In genomic region chr10:114802161-114802651, GRCm38 (mm10) we compare ENCODE assay signal across 8 mouse cellular contexts. TPM values are rescaled to one million over a fixed set of nuclear protein-coding genes. Genes with fewer than 3 reads are reported as not detected.
DNase-seq lines count a peak whose midpoint lies in the region; ATAC-seq and TF ChIP-seq lines count a peak whose summit lies in the region.

TSS of gene Trhde (minus strand) at chr10:114802307.

- WGBS in heart, embryonic 10.5 days: 2% methylated on average over 30 of the region's 30 CpGs
- under 1% methylated on average over 30 of the region's 30 CpGs for WGBS in hindbrain, embryonic 12.5 days
- 1% methylated on average over 30 of the region's 30 CpGs for WGBS in limb, embryonic 11.5 days
- WGBS in olfactory bulb, adult 2 months: under 1% methylated on average over 30 of the region's 30 CpGs

- H3K4me1 ChIP-seq in heart, embryonic 10.5 days: peaks cover 21% of the 10 kb centered on the region
- H3K4me1 ChIP-seq in hindbrain, embryonic 12.5 days: peaks cover 15% of the 10 kb centered on the region
- 0 out of 2 replicates have a peak, but pooled peaks cover 2% of the 10 kb centered on the region for H3K4me1 ChIP-seq in limb, embryonic 11.5 days (ENCODE audit: control insufficient read depth, insufficient read depth, low read length)
- H3K4me1 ChIP-seq in olfactory bulb, adult 2 months (ENCODE audit: control insufficient read depth, insufficient read depth, low read length): 0 out of 2 replicates have a peak, but pooled peaks cover 2% of the 10 kb centered on the region

- no peaks in the 10 kb centered on the region for H3K36me3 ChIP-seq in heart, embryonic 10.5 days
- no peaks in the 10 kb centered on the region for H3K36me3 ChIP-seq in hindbrain, embryonic 12.5 days
- no peaks in the 10 kb centered on the region for H3K36me3 ChIP-seq in limb, embryonic 11.5 days (ENCODE audit: control insufficient read depth, insufficient read depth, low read length)

- peak within 1 kb of the TSS; percentile 72 for H3K4me3 ChIP-seq in heart, embryonic 10.5 days
- H3K4me3 ChIP-seq in hindbrain, embryonic 12.5 days: peak within 1 kb of the TSS; percentile 55
- H3K4me3 ChIP-seq in limb, embryonic 11.5 days (ENCODE audit: low read depth, low read length): peak within 1 kb of the TSS; percentile 55
- H3K4me3 ChIP-seq in olfactory bulb, adult 2 months (ENCODE audit: insufficient read depth, low read depth, low read length): peak within 1 kb of the TSS; percentile 63

- TF ChIP-seq CTCF in olfactory bulb, adult 2 months (IDR thresholded peaks at IDR 0.05; ENCODE audit: insufficient read depth, low read depth, low read length): no peak

- H3K9me3 ChIP-seq in heart, embryonic 10.5 days: no peaks in the 10 kb centered on the region
- H3K9me3 ChIP-seq in hindbrain, embryonic 12.5 days (replicated peaks): no peaks in the 10 kb centered on the region
- no peaks in the 10 kb centered on the region for H3K9me3 ChIP-seq in limb, embryonic 11.5 days (ENCODE audit: control insufficient read depth, low read length)

- TF ChIP-seq POLR2A in olfactory bulb, adult 2 months (IDR thresholded peaks at IDR 0.05; ENCODE audit: insufficient read depth, low read depth, low read length): no peak

- H3K27me3 ChIP-seq in heart, embryonic 10.5 days (ENCODE audit: insufficient read depth, poor library complexity, severe bottlenecking): peaks cover 63% of the 10 kb centered on the region
- peaks cover 36% of the 10 kb centered on the region for H3K27me3 ChIP-seq in hindbrain, embryonic 12.5 days
- H3K27me3 ChIP-seq in limb, embryonic 11.5 days (ENCODE audit: control insufficient read depth, insufficient read depth, low read length): peaks cover 38% of the 10 kb centered on the region

- peak within 1 kb of the TSS; percentile 92 for H3K4me2 ChIP-seq in hindbrain, embryonic 12.5 days (replicated peaks)
- H3K4me2 ChIP-seq in limb, embryonic 11.5 days (ENCODE audit: low read depth, severe bottlenecking): peak within 1 kb of the TSS; percentile 94

- no peak for DNase-seq in heart, embryonic 10.5 days (ENCODE audit: low spot score)
- no peak for DNase-seq in heart, adult 9 months (ENCODE audit: low spot score in 2 of 2)
- DNase-seq in embryo, embryonic 9.5 days (ENCODE audit: extremely low spot score): peak; percentile 38
- no peak for DNase-seq in limb, embryonic 11.5 days (ENCODE audit: low spot score)
- DNase-seq in urinary bladder, postnatal 10 days (ENCODE audit: low spot score): no peak
- no peak for DNase-seq in urinary bladder, postnatal 25 days (ENCODE audit: low spot score)

- peak; percentile 14 for ATAC-seq in hindbrain, embryonic 12.5 days (ENCODE audit: low FRiP score)
- 0 out of 2 replicates have a peak, but pooled peaks have one; percentile 16 for ATAC-seq in limb, embryonic 11.5 days (ENCODE audit: insufficient number of reproducible peaks, low FRiP score, low TSS enrichment, low read depth)

- H3K9ac ChIP-seq in hindbrain, embryonic 12.5 days: peak within 1 kb of the TSS; percentile 56
- peak within 1 kb of the TSS; percentile 40 for H3K9ac ChIP-seq in limb, embryonic 11.5 days (ENCODE audit: low read length)

- no peak within 1 kb of the TSS for H3K27ac ChIP-seq in heart, embryonic 10.5 days
- H3K27ac ChIP-seq in hindbrain, embryonic 12.5 days: peak within 1 kb of the TSS; percentile 31; the same call in 1 of the 2 replicates
- H3K27ac ChIP-seq in limb, embryonic 11.5 days (replicated peaks; ENCODE audit: low read depth, low read length): no peak within 1 kb of the TSS
- H3K27ac ChIP-seq in olfactory bulb, adult 2 months (ENCODE audit: insufficient read depth, low read depth, low read length): peak within 1 kb of the TSS; percentile 64

RNA-seq across cellular contexts. Expression of gene Trhde, which starts in this region (rescaled TPM):
- polyA plus RNA-seq in heart, embryonic 10.5 days (2016; fragmentation: Nextera tagmentation; extraction: Ambion mirVana): 0.06 TPM in 1 of 2 replicates, not detected in the other
- polyA plus RNA-seq in hindbrain, embryonic 12.5 days (2016; fragmentation: Nextera tagmentation; extraction: Ambion mirVana): 3.7 and 4.1 TPM in 2 replicates
- polyA plus RNA-seq in limb, embryonic 11.5 days (2014; fragmentation: Nextera tagmentation; extraction: Ambion mirVana): 0.52 and 0.61 TPM in 2 replicates
- polyA plus RNA-seq in olfactory bulb, adult 2 months (2012; ENCODE audit: insufficient read depth, insufficient read length, low replicate concordance, missing spikeins): not detected in 2 replicates

Comparison
In these comparisons a context has a peak if more than half of its experiments do, and no peak if none do; other contexts are left out.
1. Peak in ATAC-seq, H3K4me3 ChIP-seq, H3K9ac ChIP-seq and H3K4me2 ChIP-seq in limb, embryonic 11.5 days; RNA of the gene not detected or under 1 TPM.
2. H3K27ac ChIP-seq: peak in hindbrain, embryonic 12.5 days (single experiment) and olfactory bulb, adult 2 months (single experiment); none in heart, embryonic 10.5 days (single experiment) and limb, embryonic 11.5 days (single experiment).
3. Peak in every context shown above with its lines, with median percentiles within 50 percentile points of each other: H3K4me3 ChIP-seq.